Mouse (Mus musculus) MEL (cell line): ENCODE measurements around the gene Slc2a3.

Experiments used
- CHD1 ChIP-seq: IDR thresholded peaks from 2 replicates; pipeline ENCODE4 v1.6.1; 2012; ENCODE audit warnings: low read depth, mild to moderate bottlenecking, inconsistent platforms, low read length, improper control_type of control experiment
- CTCF ChIP-seq, 3 experiments: IDR thresholded peaks in 2 of 3; conservative IDR thresholded peaks in 1 of 3; 2 replicates each; pipeline ENCODE4 v1.5.1; 2011 to 2012; ENCODE audit warnings: low read length in 3 of 3, low read depth in 2 of 3, mild to moderate bottlenecking in 2 of 3, improper control_type of control experiment in 1 of 3, inconsistent platforms in 1 of 3, mixed read lengths in 1 of 3, moderate library complexity in 1 of 3; ENCODE audit not compliant: control insufficient read depth in 1 of 3, insufficient read depth in 1 of 3, poor library complexity in 1 of 3, severe bottlenecking in 1 of 3
- EP300 ChIP-seq, 2 experiments: IDR thresholded peaks; 2 replicates each; pipeline ENCODE4 v1.6.1; 2011; ENCODE audit warnings: improper control_type of control experiment in 2 of 2, low read length in 2 of 2, low read depth in 1 of 2, mild to moderate bottlenecking in 1 of 2
- ETS1 ChIP-seq: IDR thresholded peaks from 2 replicates; pipeline ENCODE4 v1.6.1; 2012; ENCODE audit warnings: low read depth, mild to moderate bottlenecking, inconsistent platforms, low read length, improper control_type of control experiment, moderate library complexity
- MAX ChIP-seq: IDR thresholded peaks from 2 replicates; pipeline ENCODE4 v1.6.1; 2011; ENCODE audit warnings: low read length, improper control_type of control experiment
- POLR2A ChIP-seq, 2 experiments: IDR thresholded peaks; 2 replicates each; pipeline ENCODE4 v1.6.1; 2011 to 2012; ENCODE audit warnings: low read length in 2 of 2, mild to moderate bottlenecking in 2 of 2, control low read depth in 1 of 2, improper control_type of control experiment in 1 of 2, low read depth in 1 of 2, moderate library complexity in 1 of 2; ENCODE audit not compliant: control insufficient read depth in 1 of 2, insufficient read depth in 1 of 2, poor library complexity in 1 of 2
- TBP ChIP-seq: IDR thresholded peaks from 2 replicates; pipeline ENCODE4 v1.8.0; 2011; ENCODE audit warnings: low read depth, low read length, improper control_type of control experiment
- USF1 ChIP-seq: IDR thresholded peaks from 2 replicates; pipeline ENCODE4 v1.6.1; 2014; ENCODE audit warnings: low read depth, mild to moderate bottlenecking, inconsistent platforms, low read length, improper control_type of control experiment, moderate library complexity
- USF2 ChIP-seq, 2 experiments: IDR thresholded peaks; 2 replicates each; pipeline ENCODE4 v1.6.1; 2011 to 2012; ENCODE audit warnings: improper control_type of control experiment in 2 of 2, low read length in 2 of 2, borderline replicate concordance in 1 of 2, inconsistent platforms in 1 of 2, low read depth in 1 of 2, mild to moderate bottlenecking in 1 of 2; ENCODE audit not compliant: insufficient read depth in 1 of 2

GRCm38 (mm10) chr6:122761901-122762300, 39.5 kb downstream of the Slc2a3 start:
- TF ChIP-seq USF2 (IDR thresholded peaks at IDR 0.05; ENCODE audit: borderline replicate concordance in 1 of 2, insufficient read depth in 1 of 2, low read depth in 1 of 2, low read length in 2 of 2) (no peak), CTCF (IDR thresholded peaks at IDR 0.05 in 2 of 3, conservative IDR thresholded peaks at IDR 0.05 in 1 of 3; ENCODE audit: control insufficient read depth in 1 of 3, insufficient read depth in 1 of 3, low read depth in 2 of 3, low read length in 3 of 3, poor library complexity in 1 of 3, severe bottlenecking in 1 of 3) (no peak), MAX (no peak), CHD1 (no peak), USF1 (no peak), POLR2A (IDR thresholded peaks at IDR 0.05; ENCODE audit: control insufficient read depth in 1 of 2, insufficient read depth in 1 of 2, low read depth in 1 of 2, low read length in 2 of 2, poor library complexity in 1 of 2) (no peak), TBP (no peak), EP300 (IDR thresholded peaks at IDR 0.05; ENCODE audit: low read depth in 1 of 2, low read length in 2 of 2) (no peak), ETS1 (no peak)
